Mouse (Mus musculus): ENCODE results near the gene Hils1.
"Not testable (repeated sequence)": the region's sequence is repeated elsewhere in the genome, so short reads cannot be mapped to it uniquely, and the experiment has no call there.

Hils1 gene

DNA sequence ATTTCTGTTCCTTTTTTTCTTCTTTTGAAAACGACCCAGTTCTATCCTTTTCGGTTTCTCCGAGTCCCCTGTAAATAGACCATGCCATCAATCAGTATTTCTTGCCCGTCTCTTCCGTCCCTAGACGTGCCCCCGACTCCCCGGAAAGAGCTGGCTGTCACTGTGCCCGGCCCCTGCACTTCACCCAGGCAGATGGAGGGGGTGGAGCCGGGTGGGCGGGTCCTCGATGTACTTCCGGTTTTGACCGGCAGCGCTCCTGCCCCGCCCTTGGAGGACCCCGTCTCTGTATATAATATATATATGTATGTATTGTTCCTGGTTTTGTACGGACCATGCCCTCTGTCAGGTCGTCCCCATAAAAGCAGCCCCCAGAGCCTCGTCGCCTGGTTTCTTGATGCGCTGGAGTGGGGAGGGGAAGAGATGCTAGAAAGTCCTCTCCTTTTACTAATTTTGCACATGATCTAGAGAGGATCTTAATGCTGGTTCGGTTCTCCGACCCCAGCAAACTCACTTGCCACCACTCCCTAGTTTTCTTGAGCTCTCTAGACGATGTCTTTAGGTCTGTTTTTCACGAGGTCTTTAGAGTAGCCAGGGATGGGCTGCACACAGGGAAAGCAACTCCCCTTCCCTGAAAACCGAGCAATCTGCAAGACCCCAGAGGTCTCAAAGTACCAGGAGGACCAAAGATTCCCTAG lies 39.3 kb downstream of the Hils1 start:
- peak; percentile 70 to 74 for DNase-seq

DNA sequence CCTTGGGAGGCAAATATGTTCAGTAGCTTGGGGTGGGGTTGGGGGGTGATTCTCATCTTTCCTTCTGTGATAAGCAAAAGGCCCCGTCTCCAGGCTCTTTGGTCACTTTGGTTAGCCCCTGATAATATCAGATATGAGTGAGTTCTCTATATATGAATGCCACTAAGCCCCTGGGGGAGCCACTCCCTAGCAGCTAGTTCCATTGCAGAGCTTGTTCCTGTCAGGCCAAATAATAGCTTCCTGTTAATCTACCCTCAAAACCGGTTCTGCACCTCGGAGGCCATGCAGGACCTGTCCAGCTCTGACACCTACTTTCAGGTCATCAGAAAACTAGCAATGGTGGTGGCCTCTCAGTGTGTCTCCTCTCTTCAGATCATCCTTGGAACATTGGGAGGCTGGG lies 40.0 kb downstream of the Hils1 start:
- no peak for DNase-seq

DNA sequence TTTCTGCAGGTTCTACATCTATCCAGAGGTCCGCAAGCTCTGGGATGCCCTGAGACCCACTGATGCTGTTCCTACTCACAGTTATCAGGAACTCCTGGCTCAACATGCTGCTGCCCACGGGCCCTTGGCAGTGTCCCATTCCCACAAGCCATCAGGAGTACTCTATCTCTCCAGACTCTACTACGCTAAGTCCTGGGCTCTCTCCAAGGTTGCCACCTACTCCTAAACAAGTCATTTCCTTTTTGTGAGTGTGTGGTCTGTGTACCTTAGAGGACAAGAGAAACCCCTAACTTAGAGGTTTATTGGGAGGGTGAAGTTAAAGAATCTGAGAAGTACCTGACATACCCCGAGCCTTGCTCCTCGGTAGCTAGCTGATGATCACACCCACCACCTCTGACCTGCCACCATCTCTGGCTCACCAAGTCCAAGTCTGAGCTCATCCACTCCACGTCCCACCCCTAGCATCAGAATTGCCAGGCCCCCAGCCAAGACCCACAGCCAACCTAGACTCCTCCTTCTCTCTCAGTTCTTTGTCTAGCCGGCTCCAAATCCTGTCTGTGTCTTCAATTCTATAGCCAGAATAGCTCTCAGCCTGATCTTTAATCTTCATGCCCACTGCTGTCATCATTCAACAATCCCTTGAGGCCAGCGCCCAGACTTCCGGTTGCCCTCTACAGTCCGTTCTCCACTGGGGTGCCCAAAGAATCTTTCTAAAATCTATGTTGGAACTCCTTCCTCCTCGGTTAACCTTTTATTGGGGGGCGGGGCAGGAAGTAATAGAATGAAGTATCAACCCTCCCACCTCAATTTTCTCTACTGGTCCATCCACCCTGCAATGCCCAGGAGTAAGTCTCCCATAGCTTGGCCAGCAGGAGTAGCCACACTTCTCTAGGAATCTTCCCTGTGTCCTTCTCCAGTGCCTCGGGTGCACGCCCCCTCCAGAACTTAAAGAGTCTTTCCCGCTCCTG lies 41.6 kb downstream of the Hils1 start:
- no peak for DNase-seq

DNA sequence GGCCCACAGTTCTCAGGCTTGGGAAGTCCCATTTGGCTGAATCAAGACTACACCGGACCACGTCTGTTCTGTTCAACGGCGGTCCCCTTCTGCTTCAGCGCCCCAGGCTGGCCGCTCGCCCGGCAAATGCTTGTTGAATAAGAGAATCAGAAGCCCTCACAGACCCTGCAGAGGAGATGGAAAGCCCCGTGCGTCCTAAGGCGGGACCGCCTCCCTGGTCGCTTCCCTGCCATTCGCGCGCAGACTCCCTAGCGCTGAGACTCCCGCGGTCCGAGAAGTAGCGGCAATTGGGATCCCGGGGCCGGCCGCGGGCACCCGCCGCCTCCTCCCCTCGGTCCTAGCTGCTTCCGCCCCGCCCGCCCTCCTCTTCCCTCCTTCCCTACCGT lies 42.2 kb downstream of the Hils1 start, which contains the start of gene Samd14:
Gene Samd14, plus strand, starts transcription at position 251 of the 386 bp plus-strand sequence.
- no peak for DNase-seq

DNA sequence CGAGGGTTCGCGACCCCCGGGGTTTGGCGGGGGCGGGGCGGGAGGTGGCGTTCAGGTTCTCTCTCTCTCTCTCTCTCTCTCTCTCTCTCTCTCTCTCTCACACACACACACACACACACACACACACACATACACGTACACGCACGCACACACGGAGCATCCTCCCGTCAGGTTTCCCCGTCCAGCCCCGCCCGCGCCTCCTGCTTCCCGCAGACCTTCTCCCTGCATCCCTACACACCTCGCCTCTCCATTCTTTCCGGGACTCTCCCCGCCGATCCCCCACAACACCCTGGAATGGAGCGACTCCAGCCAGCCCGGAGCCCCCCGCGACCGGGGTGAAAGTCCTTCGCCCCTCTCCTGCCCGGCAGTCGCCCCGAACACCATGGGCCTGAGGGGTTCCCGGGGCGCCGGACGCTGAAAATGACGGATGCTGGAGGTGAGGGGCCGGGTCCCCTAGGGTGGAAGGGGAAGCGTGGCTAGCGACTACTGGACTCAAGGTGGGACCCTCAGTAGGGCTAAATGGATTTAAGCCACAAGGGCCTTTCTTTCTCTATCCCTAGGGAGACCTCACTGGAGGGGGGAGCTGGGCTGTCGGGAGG lies 42.8 kb downstream of the Hils1 start:
- no peak for DNase-seq

DNA sequence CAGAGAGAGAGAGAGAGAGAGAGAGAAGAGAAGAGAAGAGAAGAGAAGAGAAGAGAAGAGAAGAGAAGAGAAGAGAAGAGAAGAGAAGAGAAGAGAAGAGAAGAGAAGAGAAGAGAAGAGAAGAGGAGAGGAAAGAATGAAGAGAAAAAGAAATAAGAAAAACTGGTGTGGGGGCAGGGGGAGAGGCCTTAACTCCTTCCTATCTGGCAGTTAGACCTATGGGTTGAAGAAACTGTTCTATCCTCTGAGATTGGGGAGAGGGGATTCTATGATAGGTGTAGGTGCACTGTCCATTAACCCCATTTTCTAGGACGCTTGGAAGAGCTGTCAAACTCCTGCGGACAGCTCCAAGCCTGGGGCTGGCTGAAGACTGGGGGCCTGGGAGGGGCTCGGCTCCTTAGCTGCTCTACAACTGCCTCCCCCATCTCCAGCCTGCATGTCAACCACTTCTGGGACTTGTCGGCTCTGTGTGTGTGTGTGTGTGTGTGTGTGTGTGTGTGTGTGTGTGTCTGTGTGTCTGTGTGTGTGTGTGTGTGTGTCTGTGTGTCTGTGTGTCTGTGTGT lies 43.5 kb downstream of the Hils1 start:
- not testable (repeated sequence) for DNase-seq

DNA sequence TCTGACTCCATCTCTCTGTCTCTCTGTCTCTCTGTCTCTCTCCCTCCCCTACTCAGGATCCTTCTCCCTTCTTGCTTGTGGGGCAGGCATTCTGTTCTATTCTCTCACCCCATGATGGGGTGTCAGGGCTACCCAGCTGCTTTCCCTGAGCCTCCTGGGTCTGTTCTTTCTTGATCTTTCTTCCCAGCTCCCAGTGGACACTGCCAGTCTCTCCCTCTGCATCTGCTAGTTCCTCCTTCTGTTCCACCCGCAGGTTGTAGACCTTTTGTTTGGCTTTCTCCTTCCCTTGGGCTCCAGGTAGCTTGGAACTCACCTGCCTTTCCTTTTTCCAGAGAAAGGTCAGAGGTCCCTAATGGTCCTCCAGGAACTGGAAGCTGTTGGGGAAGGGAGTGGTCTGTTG lies 44.0 kb downstream of the Hils1 start:
- no peak for DNase-seq

DNA sequence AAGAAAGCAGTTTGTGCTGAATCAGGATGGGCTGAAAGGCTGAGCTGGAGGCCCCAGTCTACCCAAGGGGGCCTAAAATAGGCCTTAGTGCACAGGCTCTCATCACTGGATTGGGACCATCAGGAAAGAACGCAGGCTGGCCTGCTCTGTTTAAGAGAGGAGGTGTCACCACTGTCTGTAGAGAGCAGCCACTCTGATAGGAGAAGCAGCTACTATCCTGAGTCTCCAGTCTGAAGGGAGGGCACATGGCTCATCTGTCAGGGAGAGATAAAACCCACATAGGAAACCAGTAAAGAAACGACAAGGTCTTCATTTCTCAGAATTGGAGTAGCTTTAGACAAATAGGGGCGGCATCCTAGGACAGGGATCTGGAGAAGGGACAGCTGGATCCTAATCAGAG lies 44.7 kb downstream of the Hils1 start:
- no peak for DNase-seq

DNA sequence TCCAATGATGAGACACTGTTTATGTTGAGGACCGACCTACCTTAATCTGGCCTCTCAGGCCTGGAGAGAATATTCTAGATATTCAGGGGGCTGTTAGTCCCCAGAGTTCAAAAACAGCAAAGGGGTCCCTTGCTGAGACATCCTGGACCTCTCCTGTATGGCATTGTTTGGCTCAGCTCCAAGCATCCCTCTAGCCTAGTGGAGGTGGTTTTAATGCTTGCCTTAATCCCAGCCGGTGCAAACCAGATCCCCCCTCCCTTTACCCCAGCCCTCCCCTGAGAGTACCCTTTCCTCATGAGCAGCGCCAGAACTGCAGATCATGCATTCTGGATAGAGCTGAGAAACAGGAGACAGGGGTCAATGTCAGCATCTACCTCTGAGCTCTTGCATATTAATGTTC lies 45.1 kb downstream of the Hils1 start:
- no peak for DNase-seq

DNA sequence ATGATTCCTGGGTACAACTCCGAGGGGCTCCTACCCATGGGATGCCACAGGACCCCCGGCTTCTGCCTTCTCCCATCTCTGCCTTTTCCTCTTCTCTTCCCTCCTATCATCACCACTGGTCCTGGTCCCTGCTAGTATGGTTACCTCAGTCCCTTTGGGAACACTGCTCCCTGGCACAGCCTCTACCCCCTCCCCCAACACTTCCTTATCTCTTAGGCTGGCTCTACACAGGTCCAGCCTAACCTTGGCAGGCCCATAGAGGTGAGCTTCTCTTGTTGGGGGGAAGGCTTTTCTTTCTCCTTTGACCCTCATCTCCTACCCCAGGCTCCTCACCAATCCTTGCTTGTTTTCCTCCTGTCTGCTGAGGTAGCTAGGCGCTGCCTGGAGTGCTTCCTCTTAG lies 48.1 kb downstream of the Hils1 start:
- no peak for DNase-seq
